Mouse (Mus musculus) liver, postnatal 0 days (tissue): Measurements from ENCODE around the gene Atp4a.

Experiments used
- CTCF ChIP-seq: sonication (generic); IDR thresholded peaks from 2 replicates; pipeline ENCODE4 v1.5.1; 2016; ENCODE audit warnings: antibody characterized with exemption, low read depth
- EP300 ChIP-seq: IDR thresholded peaks from 2 replicates; pipeline ENCODE4 v1.6.1; 2016; ENCODE audit warnings: antibody characterized with exemption, low read depth, mild to moderate bottlenecking

GRCm38 (mm10) chr7:30721286-30721685, 9.3 kb downstream of the Atp4a start:
- no peak for TF ChIP-seq CTCF
- no peak for TF ChIP-seq EP300
